Mouse (Mus musculus) lung, adult 2 months (tissue): ENCODE measurements around the gene Tle6.

Experiments used
- CTCF ChIP-seq: fragments of 200-500 bp; IDR thresholded peaks from 2 replicates; pipeline ENCODE4 v1.5.1; 2011; ENCODE audit warnings: mild to moderate bottlenecking, low read length, control low read depth; ENCODE audit not compliant: insufficient read depth
- POLR2A ChIP-seq: fragments of 200-500 bp; IDR thresholded peaks from 2 replicates; pipeline ENCODE4 v1.6.1; 2011; ENCODE audit warnings: low read depth, mild to moderate bottlenecking, control low read depth, low read length, borderline replicate concordance; ENCODE audit errors: extremely low read depth

- TF ChIP-seq CTCF (no peak), POLR2A (no peak)
These were observed 35.3 kb downstream of the Tle6 start for GRCm38 (mm10) chr10:81565257-81566228.
